Mouse (Mus musculus): ENCODE results near the gene Crtc1.

Crtc1 gene

DNA sequence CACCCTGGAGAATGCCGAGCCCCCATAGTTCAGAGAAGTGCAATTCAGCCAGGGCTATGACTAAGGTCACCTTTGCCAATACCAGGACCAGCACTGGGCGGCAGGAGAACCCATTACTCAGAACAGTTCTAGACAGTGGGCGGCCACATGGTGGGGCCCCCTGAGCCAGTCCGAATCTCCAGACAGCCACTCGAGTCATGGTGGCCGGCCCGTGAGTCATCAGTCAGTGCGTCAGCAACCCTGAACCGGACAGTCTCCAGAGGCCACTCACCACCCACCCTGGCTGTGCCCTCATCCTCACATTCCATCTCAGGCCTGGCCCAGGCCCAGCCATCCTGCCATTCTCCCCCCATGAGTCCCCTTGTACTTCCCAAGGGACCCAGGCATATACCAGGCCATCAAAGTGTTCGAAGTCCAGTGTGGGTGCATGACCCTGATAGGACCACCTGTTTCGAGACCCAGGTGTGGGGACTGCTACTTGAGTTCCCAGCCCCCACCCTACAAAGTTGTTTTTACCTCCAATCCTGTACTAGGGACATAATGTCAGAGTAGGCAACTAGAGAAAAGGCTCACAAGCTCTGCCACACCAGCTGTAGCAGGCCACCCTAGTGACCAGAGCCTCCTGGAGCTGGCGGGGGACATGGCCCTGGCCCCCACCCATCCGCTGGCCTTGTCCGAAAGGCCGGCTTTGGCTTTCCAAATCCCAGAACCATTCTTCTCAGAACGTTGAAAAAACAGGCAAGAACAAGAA, 22.6 kb upstream of the Crtc1 start:
- DNase-seq, result no peak

DNA sequence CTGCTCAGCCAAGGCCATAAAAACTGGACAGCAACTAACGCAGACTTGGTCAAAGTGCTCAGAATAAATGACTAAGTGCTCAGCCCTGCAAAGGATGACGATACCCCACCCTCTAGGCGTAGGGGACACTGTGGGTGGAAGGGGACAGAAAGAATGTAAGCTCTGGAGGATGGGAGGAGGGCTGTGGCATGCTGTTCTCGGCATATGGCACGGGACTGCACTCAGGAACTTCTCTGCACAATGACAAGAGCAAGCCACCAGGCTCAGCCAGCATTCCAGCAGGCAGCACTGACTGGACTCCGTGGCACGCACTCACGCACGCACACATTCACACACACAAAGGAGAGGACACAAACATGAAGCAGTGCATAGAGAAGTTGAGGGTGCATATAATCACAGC, 21.2 kb upstream of the Crtc1 start:
- peak; percentile 73 for DNase-seq

DNA sequence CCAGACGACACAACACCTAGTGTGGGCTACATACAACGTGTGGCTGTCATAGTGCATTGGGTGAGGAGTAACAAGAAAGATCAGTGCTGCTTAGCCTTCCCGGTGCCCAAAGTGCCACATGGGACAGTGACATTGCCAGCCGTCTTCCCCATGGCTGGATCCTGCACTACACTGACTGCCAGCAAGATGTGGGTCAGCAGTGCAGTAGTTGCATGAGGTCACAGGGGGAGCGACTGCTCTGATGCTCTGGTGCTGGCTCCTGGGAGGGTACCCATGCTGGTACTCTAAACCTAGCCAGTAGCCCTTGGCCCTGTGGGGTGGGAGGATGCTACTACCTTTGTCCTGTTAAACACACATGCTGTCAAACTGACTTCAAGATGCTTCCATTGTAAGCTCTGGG, 20.8 kb upstream of the Crtc1 start:
- DNase-seq, result no peak

DNA sequence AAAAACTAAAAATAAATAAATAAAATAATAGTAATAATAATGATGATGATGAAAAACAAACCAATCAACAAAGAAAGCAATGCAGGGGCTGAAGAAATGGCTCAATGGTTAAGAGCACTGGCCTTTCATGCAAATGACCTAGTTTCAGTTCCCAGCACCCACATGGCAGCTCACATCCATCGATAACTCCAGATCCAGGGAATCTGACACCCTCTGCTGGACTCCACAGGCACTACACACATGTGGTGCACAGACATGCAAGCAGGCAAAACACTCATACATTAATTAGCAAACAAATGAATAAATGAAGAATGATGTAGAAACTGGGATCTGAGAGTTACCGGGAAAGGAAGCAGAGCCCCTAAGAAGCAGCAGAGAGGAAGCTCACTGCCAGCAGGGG, 20.3 kb upstream of the Crtc1 start:
- no peak for DNase-seq

DNA sequence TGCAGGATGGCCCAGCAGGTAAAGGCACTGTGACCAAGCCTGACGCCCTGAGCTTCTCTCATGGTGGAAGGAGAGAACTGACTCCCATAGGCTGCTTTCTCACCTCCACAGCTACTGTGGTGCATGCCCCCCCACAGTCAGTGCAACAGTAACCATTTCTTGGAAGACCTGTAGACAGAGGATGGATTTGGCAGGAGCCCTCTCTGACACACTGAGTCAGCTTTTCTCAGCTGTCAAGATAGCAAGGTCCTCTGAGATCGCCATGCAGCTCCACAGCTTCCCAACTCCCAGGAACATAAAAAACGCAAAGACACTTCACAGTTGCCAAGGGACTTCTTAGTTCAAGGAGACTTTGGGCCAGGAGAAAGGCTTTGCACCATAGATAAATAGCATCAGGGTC, 19.1 kb upstream of the Crtc1 start:
- DNase-seq, result no peak

DNA sequence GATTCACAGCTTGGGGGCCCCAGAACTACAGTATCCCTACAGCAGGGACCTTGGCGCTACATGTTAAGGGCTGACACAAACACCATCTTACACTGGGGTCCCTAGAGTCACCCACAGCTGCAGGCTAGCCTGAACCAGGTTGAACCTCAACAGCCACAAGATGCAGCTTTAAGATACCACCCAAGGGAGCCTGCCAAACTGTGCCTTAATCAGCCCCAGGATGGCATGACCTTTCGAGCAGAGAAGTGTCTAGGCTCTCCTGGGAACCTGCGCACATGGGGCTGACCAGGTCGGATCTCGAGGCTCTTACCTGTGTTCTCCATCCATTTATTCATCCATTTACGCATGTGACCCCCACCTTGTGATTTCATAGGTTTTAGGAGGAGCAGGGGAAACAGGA, 18.5 kb upstream of the Crtc1 start:
- DNase-seq, result no peak

DNA sequence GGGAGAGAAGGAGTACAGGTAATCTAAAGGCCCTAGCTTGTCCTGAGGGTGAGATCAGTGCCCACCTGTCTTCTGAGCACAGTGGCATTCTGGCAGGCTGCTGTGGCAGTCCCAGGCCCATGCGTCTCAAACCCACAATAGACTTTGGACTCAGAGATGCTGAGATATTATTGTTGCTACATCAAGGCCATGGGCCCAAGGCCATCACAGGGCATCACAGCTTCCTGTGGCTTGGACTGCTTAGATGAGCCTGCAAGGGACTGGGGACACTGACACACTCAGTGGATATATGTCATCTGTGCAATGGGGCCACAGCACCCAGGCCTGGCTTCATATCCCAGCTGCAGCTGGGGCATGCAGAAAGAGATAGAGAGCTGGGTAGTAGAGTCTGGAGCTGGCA, 17.6 kb upstream of the Crtc1 start:
- no peak for DNase-seq

DNA sequence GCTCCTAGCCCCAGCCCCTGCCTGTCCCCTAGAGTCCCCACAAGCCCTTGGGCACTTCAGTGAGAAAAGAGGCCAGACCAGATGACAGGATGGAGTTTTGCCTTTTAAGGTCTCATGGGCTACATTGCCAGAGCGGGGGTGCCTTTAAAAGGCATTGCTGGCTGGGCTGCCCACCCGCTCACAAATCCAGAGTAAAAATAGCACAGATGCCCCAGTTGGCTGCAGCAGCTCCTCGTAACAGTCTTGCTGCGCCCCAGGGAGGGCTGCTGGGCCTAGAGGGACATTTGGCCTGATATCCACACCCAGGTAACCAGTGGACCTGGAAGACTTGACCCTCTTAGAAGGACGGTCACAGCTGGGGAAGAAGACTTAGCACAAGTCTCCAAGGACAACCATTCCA, 14.5 kb upstream of the Crtc1 start:
- DNase-seq, result no peak

DNA sequence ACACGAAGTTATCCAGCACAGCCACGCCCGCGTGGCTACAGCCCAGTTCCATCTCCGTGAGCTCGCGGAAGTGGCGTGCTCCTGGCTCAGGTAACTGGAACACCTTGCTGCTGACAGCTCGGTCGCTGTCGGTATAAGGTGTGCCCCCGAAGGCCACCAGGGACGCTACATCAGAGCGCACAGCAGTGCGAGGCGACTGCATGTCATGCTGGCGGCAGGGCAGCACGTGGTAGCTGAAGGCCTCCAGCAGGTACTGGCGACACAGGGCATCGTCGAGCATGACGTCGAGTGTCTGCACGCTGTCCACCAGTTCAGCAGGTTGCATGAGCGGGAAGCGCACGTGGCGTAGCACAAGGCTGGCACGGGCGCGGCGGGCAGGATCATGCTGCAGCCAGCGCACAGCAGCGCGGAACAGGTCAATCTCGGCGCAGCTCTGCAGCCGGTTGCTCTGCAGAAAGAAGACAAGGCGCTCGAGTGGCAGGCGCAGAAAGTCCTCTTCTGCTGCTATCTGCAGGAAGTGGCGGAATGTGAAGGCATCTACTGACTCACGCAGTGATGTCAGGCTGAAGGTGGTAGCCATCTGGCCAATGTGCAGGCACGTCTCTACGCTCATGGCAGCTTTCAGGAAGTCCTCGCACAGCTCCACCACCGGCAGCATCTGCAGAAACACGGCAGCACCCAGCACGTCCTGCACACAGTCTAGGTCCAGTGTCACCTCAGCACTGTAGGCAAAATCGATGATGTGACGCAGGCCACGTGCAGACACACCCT, 13.0 kb upstream of the Crtc1 start:
- no peak for DNase-seq

DNA sequence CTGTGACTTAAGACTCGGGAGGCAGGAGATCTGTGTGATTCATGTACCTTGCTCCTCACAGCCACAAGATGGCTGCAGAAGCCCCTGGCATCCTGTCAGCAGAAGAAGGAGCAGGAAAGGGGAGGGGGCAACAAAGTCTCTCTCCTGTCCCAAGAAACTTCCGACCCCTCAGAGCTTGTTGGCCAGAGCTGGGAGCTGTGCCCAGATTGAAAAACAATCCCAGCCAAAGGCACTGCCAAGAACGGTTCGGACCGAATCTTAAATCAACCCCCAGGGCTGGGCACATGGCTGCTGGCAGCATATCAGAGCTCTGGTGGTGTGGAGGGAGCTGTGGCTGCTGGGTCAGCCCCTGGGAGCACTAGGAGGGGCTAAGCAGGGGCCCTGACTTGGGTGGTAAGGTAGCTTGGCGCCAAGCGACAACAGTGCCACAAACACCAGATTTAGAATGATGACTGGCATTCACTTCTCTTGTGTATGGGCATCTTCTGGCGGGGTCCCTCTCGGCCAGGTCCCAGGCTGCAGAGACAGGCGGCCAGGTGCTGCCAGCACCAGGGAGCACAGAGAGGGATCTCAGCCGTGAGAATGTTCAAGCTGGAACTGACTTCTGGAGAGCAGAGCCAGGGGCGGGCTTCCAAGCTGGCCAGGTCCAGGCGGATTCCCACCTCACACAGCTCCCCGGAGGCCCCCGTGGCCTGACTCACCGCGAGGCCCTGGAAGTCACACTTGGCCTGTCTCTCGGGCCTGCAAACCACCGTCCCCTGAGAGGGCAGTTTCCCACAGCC, 8.5 kb upstream of the Crtc1 start:
- DNase-seq, result peak; percentile 67

DNA sequence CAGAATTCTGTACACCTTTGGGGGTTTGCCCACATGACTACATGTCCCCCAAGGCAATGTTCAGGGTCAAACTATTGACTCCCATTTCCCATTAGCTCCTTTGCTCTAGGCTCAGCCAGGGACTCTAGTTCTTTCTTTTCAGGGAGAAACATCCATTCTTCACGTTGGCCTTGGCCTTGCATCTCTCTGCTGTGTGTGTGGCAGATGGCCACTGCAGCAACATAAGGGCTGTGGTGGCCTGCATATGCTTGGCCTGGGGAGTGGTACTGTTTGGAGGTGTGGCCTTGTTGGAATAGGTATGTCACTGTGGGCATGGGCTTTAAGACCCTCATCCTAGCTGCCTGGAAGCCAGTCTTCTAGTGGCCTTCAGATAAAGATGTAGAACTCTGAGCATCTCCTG, 6.6 kb upstream of the Crtc1 start:
- DNase-seq, result no peak

DNA sequence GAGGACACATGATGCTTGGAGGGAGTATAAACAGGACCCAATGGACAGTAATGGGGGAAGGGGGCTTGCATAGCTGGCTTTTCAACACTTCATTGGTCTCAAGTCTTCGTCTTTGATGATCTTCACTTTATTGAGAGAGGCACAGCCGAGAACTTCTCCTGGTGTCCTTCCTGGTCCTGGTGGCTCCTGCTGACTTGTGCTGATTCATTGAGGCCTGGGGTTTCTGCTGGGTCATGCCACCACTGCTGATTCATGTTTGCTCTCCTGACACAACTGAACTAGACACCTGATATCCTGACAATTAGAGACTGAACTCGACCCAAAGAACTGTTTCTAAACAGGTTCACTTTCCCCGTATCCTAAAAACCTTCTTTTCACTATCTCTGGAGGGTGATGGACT, 3.9 kb upstream of the Crtc1 start:
- DNase-seq, result no peak

DNA sequence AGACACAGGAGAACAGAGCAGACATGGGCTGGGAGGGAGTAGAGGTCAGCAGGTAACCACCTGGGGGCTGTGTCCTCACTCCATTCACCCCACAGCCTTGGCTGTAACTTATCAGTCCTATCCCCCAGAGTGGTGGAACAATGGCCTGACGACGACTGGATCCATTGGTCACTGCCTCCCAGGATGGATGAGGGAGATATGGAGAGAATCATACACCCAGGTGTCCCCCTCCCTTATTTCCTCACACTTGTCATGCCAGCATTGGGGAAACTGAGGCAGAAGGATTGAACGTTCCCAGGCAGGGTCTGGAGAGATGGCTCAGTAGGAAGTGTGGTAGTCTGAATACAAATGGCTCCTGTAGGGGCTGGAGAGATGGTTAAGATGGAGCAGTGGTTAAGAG, 2.2 kb upstream of the Crtc1 start:
- peak; percentile 52 for DNase-seq

DNA sequence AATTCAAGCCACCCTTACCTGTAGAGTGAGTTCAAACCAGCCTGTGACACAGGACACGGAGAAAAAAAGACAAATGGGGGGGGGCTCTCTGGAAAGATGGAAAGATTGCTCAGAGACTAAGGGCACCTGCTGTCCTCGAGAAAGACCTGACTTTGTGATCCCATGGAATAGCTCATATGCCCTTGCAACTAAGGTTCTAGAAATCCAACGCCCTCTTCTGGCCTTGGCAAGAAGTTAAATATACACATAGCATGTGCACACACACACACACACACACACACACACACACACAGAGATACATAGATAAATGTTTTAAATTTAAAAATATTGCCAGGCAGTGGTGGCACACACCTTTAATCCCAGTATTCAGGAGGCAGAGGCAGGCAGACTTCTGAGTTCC, 867 bp upstream of the Crtc1 start:
- DNase-seq, result no peak

DNA sequence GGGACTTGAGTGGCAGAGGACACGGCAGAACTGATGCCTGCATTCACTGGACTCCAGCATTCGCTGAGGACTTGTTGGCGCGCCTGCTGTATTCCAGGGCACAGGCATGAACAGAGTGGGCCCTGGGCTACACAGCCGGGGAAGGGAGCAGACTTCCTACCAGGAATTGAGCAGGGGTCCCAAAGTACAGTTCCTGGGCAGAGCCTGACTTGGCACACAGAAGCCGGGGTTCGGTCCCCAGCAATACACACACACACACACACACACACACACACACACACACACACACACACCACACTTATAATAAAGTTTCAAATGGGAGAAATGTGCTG, 435 bp upstream of the Crtc1 start:
- DNase-seq, result no peak

DNA sequence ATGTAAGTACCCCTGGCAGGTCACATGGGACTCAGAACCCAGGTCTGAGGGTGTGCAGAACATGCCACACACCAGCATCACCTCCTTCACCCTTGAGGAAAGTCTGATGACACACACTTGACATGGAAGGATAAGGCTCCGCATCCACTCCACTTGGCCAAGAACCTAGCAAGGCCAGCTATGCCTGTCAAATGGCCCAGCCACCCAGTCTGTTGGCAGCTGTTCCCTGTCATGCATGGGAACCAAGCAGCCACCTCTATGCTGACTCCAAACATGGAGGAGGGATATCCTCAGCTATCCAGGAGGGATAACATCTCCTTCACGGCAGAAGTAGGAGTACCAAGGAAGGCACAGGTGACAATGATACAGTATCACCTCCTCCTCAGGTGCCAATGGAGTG, 956 bp downstream of the Crtc1 start:
- DNase-seq, result peak; percentile 69

DNA sequence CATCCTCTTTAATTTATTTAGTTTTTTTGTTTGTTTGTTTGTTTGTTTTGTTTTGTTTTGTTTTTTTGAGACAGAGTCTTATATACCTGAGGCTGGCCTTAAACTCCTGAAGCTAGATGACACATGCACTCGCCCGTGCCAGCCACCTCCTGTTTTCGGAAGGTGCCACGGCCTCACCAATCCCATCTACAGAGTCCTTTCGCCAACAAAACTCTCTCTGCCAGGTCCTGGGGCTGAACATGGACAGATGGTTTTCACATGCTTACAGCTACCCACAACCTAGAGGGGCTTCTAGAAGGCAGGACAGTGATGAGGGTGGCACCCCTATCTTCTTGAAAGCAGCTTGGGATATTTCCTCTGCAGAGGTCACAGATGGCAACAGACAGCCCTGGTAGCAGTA, 4.2 kb downstream of the Crtc1 start:
- DNase-seq, result no peak

DNA sequence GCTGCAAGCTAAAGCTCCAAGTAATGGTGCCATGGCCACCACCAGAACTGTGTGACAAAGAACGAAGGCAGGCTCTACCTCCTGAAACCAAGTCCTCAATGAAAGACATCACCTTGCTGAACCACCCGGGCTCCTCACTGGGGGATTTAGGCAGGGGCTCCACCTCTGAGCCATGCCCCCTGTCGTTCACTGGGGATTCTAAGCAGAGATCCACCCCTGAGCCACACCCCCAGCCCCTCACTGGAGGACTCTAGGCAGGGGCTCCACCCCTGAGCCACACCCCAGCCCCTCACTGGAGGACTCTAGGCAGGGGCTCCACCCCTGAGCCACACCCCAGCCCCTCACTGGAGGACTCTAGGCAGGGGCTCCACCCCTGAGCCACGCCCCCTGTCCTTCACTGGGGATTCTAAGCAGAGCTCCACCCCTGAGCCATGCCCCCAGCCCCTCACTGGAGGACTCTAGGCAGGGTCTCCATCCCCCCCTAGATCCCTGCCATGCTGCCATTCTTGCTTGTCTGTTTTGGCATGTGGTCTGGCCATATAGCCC, 6.3 kb downstream of the Crtc1 start:
- no peak for DNase-seq

DNA sequence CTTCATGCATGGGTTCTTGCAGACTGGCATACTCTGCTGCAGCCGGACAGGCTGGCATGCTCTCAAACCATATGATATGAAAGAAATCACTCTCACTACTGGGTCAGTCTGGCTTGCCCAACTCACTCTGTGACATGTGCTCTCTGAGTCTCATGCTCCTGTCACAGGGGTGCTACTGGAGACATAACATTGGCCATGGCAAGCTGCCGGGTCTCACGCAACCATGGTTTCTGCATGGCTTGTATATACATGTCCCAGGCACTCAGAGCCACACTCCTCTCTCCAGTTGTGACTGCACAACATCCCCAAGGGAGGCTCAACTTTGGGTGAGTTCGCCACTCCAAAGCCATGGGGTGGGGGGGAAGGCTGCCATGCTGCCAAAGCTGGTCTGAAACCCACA, 8.2 kb downstream of the Crtc1 start:
- DNase-seq, result no peak

DNA sequence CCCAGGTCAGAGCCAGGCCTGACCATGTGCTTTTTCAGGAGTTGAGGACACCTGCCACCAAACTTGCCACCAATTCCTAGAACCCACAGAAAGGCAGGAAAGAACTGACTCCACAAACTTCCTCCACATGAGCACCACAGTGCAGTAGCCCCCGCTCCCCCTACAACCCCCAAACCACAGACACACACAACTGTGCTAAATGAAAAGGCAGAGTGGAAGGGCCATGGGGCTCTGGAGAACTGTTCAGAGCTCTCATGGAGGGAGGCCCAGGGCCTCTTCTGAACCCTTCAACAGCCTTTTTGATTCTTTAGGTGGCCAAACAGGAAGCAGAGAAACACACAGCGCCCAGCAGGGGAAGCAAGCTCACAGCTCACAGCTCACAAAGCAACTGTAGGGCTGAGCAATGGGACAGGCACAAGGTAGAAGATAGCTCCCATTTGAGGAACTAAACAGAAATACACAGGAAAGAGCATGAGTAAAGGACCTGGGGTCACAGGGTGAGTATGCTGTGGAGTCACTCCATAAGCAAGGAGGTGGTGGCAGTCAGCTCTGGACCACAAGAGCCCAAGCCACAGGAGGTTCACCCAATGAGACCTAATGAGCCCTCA, 13.0 kb downstream of the Crtc1 start:
- no peak for DNase-seq

DNA sequence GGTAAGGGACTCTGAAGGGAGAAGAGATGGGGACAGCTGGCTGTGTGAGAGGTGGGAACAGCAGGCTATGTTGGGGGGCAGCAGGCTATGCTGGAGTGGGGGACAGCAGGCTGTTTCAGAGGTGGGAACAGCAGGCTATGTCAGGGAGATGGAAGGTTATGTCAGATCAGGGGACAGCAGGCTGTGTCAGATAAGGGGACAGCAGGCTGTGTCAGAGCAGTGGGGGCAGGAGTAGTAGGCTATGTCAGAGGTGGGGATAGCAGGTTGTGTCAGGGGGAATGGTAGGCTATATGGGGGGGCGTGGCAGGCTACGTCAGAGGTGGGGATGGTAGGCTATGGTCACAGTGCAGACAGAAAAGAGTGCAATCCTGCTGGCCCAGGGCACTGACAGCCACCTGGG, 16.7 kb downstream of the Crtc1 start:
- DNase-seq, result no peak

DNA sequence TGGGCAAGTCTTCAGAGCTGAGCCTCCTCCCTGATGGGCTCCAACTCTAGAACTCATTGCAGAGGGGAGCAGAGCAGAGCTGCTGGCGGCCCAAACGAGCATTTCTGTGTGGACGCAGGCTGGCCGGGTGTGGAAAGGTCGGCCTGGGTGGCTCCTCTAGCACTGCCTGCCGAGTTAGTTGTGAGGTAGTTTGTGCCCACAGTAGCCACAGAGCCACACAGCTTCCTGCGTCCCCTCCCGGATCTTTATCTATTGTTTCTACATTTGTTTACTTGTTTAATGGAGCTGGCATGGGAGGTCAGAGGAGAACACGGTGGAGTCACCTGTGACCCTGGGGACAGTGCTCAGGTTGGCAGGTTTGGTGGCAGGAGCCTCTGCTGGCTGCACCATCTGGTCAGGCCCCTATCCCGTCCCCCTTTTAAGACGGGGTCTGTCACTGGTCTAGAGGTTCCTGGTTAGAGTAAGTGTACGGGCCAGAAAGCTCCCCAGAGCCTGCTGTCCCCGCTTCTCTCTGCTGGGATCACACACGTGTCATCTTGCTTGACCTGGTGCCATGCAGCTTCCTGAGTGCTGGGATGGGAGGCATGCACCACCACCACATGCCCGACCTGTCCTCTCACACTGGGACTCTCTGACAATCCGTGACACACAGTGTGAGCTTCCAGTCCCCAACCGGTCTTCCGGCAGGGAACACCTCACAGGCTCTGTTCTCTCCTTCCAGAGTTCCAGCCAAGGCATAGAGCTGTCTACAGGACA, 17.9 kb downstream of the Crtc1 start:
- DNase-seq, result peak; percentile 52

Measured in cerebellum, adult 9-11 months (tissue).